Mouse (Mus musculus) embryonic facial prominence, embryonic 13.5 days (tissue): Measurements from ENCODE around the gene Gtpbp3. TPM values are rescaled to one million over a fixed set of nuclear protein-coding genes. Genes with fewer than 3 reads are reported as not detected.

ENCODE experiments used
- ATAC-seq: fragments of 200-750 bp; cut with Nextera tagmentation; 2 replicates; pipeline ENCODE4 v1.8.0; 2017; ENCODE audit warnings: low read depth; ENCODE audit not compliant: insufficient number of reproducible peaks, insufficient read depth, low FRiP score, low TSS enrichment
- H3K27ac ChIP-seq: fragments of 300-500 bp; sonication (generic); 2 replicates; pipeline ENCODE4 v1.5.1; 2015; ENCODE audit warnings: moderate library complexity, mild to moderate bottlenecking, inconsistent platforms
- H3K27me3 ChIP-seq: fragments of 300-500 bp; sonication (generic); 2 replicates; pipeline ENCODE4 v1.6.1; 2015; ENCODE audit warnings: mild to moderate bottlenecking, inconsistent platforms
- H3K36me3 ChIP-seq: fragments of 300-500 bp; sonication (generic); 2 replicates; pipeline ENCODE4 v1.6.1; 2015; ENCODE audit warnings: mild to moderate bottlenecking, inconsistent platforms
- H3K4me1 ChIP-seq: fragments of 300-500 bp; sonication (generic); 2 replicates; pipeline ENCODE4 v1.6.1; 2015; ENCODE audit warnings: inconsistent platforms
- H3K4me2 ChIP-seq: fragments of 300-500 bp; sonication (generic); 2 replicates; pipeline ENCODE4 v1.6.1; 2015; ENCODE audit warnings: moderate library complexity, mild to moderate bottlenecking, inconsistent platforms
- H3K4me3 ChIP-seq: fragments of 300-500 bp; sonication (generic); 2 replicates; pipeline ENCODE4 v1.5.1; 2015; ENCODE audit warnings: mild to moderate bottlenecking, inconsistent platforms
- H3K9ac ChIP-seq: fragments of 300-500 bp; sonication (generic); 2 replicates; pipeline ENCODE4 v1.6.1; 2015; ENCODE audit warnings: mild to moderate bottlenecking, inconsistent platforms
- H3K9me3 ChIP-seq: fragments of 300-500 bp; sonication (generic); 2 replicates; pipeline ENCODE4 v1.6.1; 2016; ENCODE audit warnings: inconsistent platforms
- WGBS: fragments of 180-500 bp; shearing (Covaris S2); methylation state at CpG from one replicate; pipeline ENCODE4 v1.1.7; 2015; ENCODE audit warnings: mixed read lengths; 5-methylcytosine and 5-hydroxymethylcytosine counted together
- polyA plus RNA-seq: library from polyadenylated mRNA; unstranded; fragments of >200 nt; fragmentation: Nextera tagmentation; extraction: Ambion mirVana; gene quantifications from 2 replicates; pipeline ENCODE4 v1.2.1, GENCODE M21; 2015

Gene Gtpbp3
- polyA plus RNA-seq: 22.4 and 23.5 TPM in 2 replicates

DNA sequence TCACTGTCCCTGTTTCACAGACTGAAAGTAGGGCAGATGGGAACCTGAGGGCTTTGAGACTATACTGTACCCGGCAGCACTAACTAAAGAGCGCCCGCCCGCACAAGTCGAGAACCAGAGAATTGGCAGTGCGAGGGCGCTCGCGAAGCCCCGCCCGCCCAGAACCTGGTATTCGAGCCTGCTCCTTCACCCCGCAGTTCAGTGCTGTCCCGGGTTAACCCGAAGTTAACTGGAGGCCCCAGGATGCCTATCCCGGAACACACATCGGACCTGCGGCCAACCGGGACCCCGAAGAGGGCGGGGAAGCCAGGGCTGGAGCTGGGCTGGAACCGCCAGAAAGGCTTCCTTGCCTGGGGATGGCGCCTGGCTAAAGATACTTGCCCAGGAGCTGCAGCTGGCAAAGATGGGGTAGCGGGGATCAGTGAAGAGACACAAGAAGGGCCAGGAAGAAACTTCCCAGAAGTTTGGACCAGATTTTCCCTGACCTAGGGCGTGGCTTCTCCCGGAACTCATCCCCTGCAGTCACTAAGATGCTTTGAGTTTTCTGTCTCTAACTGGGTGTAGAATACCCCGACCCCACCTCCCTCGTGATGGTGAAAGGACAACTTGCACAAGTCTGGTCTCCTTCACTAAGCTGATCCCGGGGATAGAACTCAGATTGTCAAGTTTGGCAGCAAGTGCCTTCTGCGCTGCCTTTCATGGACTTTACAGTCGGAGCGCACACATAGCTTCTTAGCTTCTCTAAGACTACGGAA is at the start of gene Gtpbp3:
Gtpbp3 (plus strand) TSS at position 413 of the 755 bp plus-strand sequence.
- Histone ChIP-seq H3K4me2 (peak within 1 kb of the TSS; percentile 100), H3K9me3 (no peaks in the 10 kb centered on the region), H3K4me1 (peaks cover 39% of the 10 kb centered on the region), H3K4me3 (peak within 1 kb of the TSS; percentile 90), H3K27me3 (no peaks in the 10 kb centered on the region), H3K9ac (peak within 1 kb of the TSS; percentile 92), H3K36me3 (peaks cover 44% of the 10 kb centered on the region), H3K27ac (peak within 1 kb of the TSS; percentile 94)
- ATAC-seq: peak; percentile 40; the same call in 1 of the 2 replicates
- under 1% methylated on average over 33 of the region's 33 CpGs for WGBS

DNA sequence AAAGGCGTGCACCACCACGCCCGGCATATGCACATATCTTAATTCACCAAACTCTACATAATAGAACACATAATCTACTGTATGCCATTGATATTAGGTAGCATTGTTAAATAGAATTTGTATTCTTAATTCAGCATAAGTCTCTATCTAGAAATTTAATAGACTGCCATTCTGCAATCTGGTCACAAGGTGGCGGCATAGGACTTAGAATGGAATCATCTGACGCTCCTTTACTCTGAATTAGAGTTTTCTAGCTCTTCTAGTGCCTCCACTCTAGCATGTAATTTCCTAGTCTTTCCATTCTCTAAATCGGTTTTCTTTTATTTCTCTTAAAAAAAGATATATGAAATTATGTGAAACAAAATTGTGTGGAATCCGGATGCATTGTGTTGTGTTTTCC is 46.5 kb upstream of the Gtpbp3 start:
- H3K4me2 ChIP-seq: no peak overlapping the region
- under 1% methylated on average over 7 of the region's 7 CpGs for whole genome bisulfite sequencing
- H3K27ac ChIP-seq: no peak overlapping the region
- no peaks in the 10 kb centered on the region for H3K9me3 ChIP-seq
- no peak overlapping the region for H3K4me3 ChIP-seq
- no peak overlapping the region for H3K9ac ChIP-seq
- 0 out of 2 replicates have a peak, but pooled peaks cover 4% of the 10 kb centered on the region for H3K4me1 ChIP-seq
- no peak for ATAC-seq
- H3K36me3 ChIP-seq: no peaks in the 10 kb centered on the region
- peaks cover 16% of the 10 kb centered on the region for H3K27me3 ChIP-seq

DNA sequence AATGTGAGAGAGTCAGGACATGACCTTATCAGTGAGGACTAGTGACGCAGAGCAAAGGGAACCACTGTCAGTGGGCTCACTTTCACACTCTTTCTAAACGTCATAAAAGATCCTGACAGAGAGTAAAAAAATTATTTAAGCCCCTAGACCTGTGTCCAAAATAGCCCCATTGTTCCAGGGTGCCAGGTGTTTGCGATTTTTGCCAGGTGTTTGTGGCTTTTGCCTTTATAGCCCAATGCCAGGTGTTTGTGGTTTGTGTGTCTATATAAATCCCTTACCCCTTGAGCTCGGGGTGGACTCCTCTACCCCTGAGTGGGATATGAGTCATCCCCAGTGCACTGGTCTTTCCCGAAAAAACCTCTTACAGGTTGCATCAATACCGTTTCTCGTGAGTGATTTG is 42.8 kb upstream of the Gtpbp3 start:
- Histone ChIP-seq H3K4me2 (no peak overlapping the region), H3K9me3 (no peaks in the 10 kb centered on the region)
- ATAC-seq: no peak

DNA sequence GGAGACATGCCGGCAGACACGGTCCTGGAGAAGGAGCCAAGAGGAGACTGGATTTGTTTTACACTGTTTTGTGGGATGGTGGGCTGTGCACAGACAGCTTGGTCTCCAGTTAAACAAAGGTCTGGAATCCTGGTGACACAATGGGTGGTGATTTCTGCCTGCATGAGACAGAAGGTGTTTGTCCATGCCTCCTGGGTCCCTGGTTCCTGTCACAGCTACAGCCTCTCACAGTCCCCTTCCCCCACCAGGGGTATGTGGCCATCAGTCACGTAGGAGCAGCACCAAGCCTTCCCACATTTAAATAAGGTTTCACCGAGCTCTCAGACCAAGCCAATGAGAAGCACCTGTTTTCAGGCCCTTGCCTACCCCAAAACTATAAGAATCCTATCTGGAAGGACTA is 36.6 kb upstream of the Gtpbp3 start:
- Histone ChIP-seq H3K4me2 (no peak overlapping the region), H3K27ac (no peak overlapping the region), H3K9ac (no peak overlapping the region), H3K36me3 (0 out of 2 replicates have a peak, but pooled peaks cover 2% of the 10 kb centered on the region), H3K9me3 (no peaks in the 10 kb centered on the region), H3K4me1 (no peaks in the 10 kb centered on the region), H3K4me3 (no peak overlapping the region), H3K27me3 (no peaks in the 10 kb centered on the region)
- 66% methylated on average over 4 of the region's 4 CpGs for WGBS
- no peak for ATAC-seq

More for the DNA sequence above, 42.8 kb upstream of the Gtpbp3 start:
- peaks cover 16% of the 10 kb centered on the region for H3K27me3 ChIP-seq
- H3K36me3 ChIP-seq: no peaks in the 10 kb centered on the region
- 72% methylated on average over 7 of the region's 7 CpGs for WGBS
- H3K4me3 ChIP-seq: no peak overlapping the region
- no peak overlapping the region for H3K27ac ChIP-seq
- no peak overlapping the region for H3K9ac ChIP-seq
- H3K4me1 ChIP-seq: 0 out of 2 replicates have a peak, but pooled peaks cover 4% of the 10 kb centered on the region

DNA sequence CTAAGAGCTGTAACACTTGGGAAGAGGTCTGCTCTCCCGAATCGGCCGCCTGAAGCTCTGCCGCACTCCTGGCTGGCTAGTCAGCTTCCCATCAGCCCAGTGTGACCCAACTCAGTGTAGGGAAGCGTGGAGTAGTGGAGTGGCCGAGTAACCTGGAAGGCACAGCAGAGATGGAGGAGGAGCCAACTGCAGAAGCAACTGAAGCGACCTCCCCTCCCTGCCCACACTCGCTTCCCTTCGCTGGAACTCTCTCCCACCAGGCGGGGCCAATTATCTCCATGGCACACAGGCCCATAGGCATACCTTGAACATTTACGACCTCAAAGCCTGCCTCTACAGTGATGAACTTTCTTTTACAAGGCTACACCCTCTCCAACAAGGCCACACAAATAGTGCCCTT is 36.1 kb upstream of the Gtpbp3 start:
- Histone ChIP-seq H3K4me1 (no peaks in the 10 kb centered on the region), H3K27ac (no peak overlapping the region), H3K9me3 (no peaks in the 10 kb centered on the region), H3K9ac (no peak overlapping the region), H3K4me3 (no peak overlapping the region), H3K4me2 (no peak overlapping the region), H3K36me3 (peaks cover 5% of the 10 kb centered on the region), H3K27me3 (no peaks in the 10 kb centered on the region)
- WGBS: 42% methylated on average over 11 of the region's 11 CpGs
- no peak for ATAC-seq

DNA sequence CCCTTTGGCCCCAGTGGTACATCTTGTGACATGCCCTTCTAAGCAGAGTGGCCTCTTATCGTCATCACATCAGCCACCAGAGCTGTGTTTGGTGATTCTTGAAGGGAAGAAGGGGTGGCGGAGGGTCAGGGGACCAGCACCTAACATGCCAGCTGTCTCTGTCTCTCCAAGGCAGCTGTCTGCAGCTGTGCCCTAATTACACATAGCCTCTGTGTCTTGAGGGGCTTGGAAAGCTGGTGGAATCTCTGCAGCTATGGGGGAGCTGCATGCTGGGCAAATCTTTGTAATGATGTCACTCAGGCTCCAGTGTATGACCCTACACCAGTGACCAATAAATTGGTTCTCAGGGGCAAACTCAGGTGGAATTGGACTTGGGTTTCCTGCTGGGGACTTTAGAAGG is 35.2 kb upstream of the Gtpbp3 start:
- Histone ChIP-seq H3K4me1 (no peaks in the 10 kb centered on the region), H3K9me3 (no peaks in the 10 kb centered on the region), H3K36me3 (peaks cover 14% of the 10 kb centered on the region), H3K9ac (no peak overlapping the region), H3K4me3 (no peak overlapping the region), H3K27ac (no peak overlapping the region), H3K4me2 (no peak overlapping the region), H3K27me3 (no peaks in the 10 kb centered on the region)
- no peak for ATAC-seq
- WGBS: 84% methylated on average over 2 of the region's 2 CpGs

DNA sequence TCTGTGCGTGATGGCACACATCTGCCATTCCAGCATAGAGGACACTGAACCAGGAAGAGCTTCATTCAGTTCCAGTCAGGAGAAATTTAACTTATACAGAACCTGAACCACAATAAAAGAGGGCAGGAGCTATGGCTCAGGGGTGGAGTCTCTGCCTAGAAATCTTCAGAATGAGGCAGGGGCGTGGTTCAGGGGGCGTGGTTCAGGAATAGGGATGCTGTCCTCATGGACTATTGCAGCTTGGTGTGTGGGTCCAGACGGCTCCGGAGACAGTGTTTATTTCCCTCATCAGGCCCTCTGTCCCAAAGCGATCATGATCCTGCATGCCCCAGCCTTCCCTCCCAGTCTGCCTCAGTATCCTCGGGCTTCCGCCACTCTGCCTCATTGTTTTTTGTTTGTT is 33.2 kb upstream of the Gtpbp3 start:
- H3K4me1 ChIP-seq: 0 out of 2 replicates have a peak, but pooled peaks cover 3% of the 10 kb centered on the region
- ATAC-seq: no peak

DNA sequence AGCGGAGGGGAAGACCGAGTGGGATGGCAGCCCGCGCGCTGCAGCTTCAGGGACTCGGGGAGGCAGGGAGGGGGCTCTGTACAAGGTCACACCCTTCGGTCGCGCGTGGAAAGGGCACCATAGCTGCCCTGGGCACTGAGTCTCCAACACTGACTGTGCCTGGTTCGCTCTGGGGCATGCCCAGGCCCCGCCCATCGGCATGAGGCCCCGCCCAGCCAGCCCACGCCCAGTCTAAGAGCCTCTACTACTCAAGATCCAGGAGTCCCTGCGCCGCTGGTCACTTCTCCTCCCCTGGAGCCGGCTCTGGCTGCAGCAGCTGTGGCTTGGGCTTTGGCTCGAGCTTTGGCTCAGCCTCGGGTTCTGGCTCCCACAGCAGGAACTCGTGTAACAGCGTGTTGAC is 31.0 kb upstream of the Gtpbp3 start:
- Histone ChIP-seq H3K4me3 (no peak overlapping the region), H3K27me3 (no peaks in the 10 kb centered on the region), H3K36me3 (peaks cover 52% of the 10 kb centered on the region), H3K4me1 (peaks cover 7% of the 10 kb centered on the region; the same call in 1 of the 2 replicates), H3K9me3 (no peaks in the 10 kb centered on the region), H3K27ac (no peak overlapping the region), H3K4me2 (no peak overlapping the region), H3K9ac (no peak overlapping the region)
- 41% methylated on average over 22 of the region's 22 CpGs for WGBS
- no peak for ATAC-seq

More for the DNA sequence above, 33.2 kb upstream of the Gtpbp3 start:
- H3K36me3 ChIP-seq: peaks cover 32% of the 10 kb centered on the region
- no peak overlapping the region for H3K27ac ChIP-seq
- H3K9ac ChIP-seq: no peak overlapping the region
- no peak overlapping the region for H3K4me3 ChIP-seq
- 73% methylated on average over 8 of the region's 8 CpGs for WGBS
- no peaks in the 10 kb centered on the region for H3K9me3 ChIP-seq
- no peaks in the 10 kb centered on the region for H3K27me3 ChIP-seq
- no peak overlapping the region for H3K4me2 ChIP-seq

DNA sequence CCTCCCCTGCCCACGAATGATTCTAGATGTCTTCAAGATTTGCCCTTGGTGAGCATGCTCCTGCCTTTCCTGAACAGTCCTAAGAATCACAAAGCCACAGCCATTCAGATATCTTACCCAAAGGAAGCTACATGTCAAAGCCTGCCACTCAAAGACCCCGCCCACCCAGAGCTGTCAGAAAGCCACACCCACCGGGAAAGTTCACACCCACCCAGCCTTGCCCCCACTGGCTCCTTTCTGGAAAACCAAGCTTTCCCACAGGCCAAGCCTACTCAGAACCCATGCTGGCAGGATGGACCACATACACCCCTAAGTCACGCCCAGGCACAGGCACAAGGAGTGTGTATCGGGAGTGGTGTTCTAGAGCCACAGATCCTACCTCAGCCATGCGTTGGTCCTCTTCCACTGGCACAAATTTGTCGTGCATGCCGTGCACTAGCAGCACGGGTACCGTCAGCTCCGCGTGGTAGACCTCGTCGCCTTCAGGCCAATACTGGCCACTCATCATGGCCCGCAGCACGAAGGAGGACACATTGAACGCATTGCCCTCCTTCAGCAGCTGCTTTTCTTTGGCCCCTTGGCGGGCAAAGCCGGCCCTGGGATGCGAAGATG is 30.1 kb upstream of the Gtpbp3 start:
- peaks cover 15% of the 10 kb centered on the region for H3K4me1 ChIP-seq
- no peak for ATAC-seq
- no peak overlapping the region for H3K4me2 ChIP-seq
- H3K36me3 ChIP-seq: peaks cover 52% of the 10 kb centered on the region
- WGBS: 84% methylated on average over 20 of the region's 20 CpGs
- no peak overlapping the region for H3K27ac ChIP-seq
- no peaks in the 10 kb centered on the region for H3K27me3 ChIP-seq
- no peak overlapping the region for H3K9ac ChIP-seq
- H3K4me3 ChIP-seq: no peak overlapping the region
- H3K9me3 ChIP-seq: no peaks in the 10 kb centered on the region

DNA sequence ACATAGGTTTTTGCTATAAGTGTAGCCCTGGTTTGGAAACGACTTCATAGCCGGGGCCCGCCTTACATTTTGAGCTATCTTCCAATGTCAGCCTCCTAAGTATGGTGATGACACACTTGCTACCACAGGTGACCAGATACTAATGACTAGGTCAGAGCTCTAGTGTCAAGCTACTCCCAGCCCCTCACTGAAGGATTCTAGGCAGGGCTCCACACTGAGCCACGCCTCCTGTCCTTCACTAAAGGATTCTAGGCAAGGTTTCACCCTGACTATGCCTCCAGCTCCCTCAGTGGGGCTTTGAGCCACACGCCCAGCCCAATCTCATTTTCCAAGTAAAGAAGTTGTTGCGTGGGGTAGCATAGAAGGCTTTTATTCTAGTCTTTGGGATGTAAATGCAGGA is 27.2 kb upstream of the Gtpbp3 start:
- Histone ChIP-seq H3K36me3 (peaks cover 52% of the 10 kb centered on the region), H3K4me3 (no peak overlapping the region), H3K4me1 (peaks cover 30% of the 10 kb centered on the region), H3K4me2 (no peak overlapping the region), H3K27me3 (no peaks in the 10 kb centered on the region), H3K27ac (no peak overlapping the region), H3K9me3 (no peaks in the 10 kb centered on the region), H3K9ac (no peak overlapping the region)
- ATAC-seq: no peak
- WGBS: 90% methylated on average over 6 of the region's 6 CpGs

DNA sequence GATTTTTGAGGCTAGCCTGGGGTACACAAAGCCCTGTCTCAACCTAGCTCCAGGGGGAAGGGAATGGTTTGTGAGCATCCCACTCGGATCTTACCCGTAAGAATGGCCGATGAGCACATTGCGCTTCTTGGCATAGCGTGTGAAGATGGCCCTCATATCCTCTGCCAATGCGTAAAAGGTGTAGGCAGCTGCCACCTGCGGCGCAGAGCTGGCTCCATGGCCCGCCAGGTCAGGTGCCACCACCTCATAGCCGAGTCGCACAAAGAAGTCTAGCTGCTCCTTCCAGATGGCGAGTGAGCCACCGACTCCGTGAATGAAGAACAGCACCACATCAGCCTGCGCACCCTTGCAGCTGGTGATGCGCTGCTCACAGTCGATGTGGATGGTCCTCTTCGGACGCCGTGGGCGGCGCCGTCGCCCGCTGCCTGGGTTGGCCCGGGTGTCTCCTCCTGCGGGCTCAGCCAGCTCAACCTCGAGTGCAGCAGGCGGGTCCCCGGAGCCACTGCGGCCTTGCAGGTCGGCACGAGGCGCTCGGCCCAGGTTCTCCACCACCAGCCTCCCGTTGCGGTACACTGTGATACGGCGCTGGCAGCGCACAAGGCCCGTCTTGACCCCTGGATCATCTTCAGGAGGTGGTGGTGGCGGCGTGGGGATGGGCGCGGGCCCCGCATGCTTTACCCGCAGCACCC is 26.6 kb upstream of the Gtpbp3 start:
- Histone ChIP-seq H3K9me3 (no peaks in the 10 kb centered on the region), H3K27me3 (no peaks in the 10 kb centered on the region), H3K4me1 (peaks cover 33% of the 10 kb centered on the region), H3K27ac (no peak overlapping the region), H3K9ac (0 out of 2 replicates have a peak overlapping the region, but pooled peaks have one; percentile 28), H3K4me3 (no peak overlapping the region), H3K36me3 (peaks cover 50% of the 10 kb centered on the region), H3K4me2 (no peak overlapping the region)
- no peak for ATAC-seq
- 83% methylated on average over 47 of the region's 47 CpGs for WGBS
